Mouse (Mus musculus): ENCODE data around the gene 1700029J07Rik. TPM values are rescaled to one million over a fixed set of nuclear protein-coding genes. Genes with fewer than 3 reads are reported as not detected.

1700029J07Rik gene
- total and polyA plus RNA-seq, 2 experiments from 2014 or later = 2.8 to 4.2 TPM

- DNase-seq (no peak), ATAC-seq (no peak)
- no peaks in the 10 kb centered on the region for H3K4me1 ChIP-seq (ENCODE audit: insufficient read depth)
- no peaks in the 10 kb centered on the region for H3K9me3 ChIP-seq (ENCODE audit: low read length)
- H3K9ac ChIP-seq = no peak overlapping the region
- TF ChIP-seq CTCF (IDR thresholded peaks at IDR 0.05; ENCODE audit: low read depth) = no peak
- H3K27me3 ChIP-seq (ENCODE audit: insufficient read depth, low read length) = no peaks in the 10 kb centered on the region
- H3K27ac ChIP-seq (ENCODE audit: low read depth, low read length) = no peak overlapping the region
- WGBS = 18% methylated on average over 2 of the region's 2 CpGs
- no peak overlapping the region for H3K4me3 ChIP-seq (ENCODE audit: low read depth, low read length)
- H3K36me3 ChIP-seq (ENCODE audit: insufficient read depth) = no peaks in the 10 kb centered on the region
- H3K4me2 ChIP-seq (ENCODE audit: low read depth) = no peak overlapping the region
These were observed 24.4 kb downstream of the 1700029J07Rik start for GRCm38 (mm10) chr8:45950622-45951021.

GRCm38 (mm10) chr8:45946283-45946682, 28.8 kb downstream of the 1700029J07Rik start:
- H3K4me3 ChIP-seq (ENCODE audit: low read depth, low read length) = no peak overlapping the region
- H3K36me3 ChIP-seq (ENCODE audit: insufficient read depth) = no peaks in the 10 kb centered on the region
- H3K4me2 ChIP-seq (ENCODE audit: low read depth) = no peak overlapping the region
- H3K9me3 ChIP-seq (ENCODE audit: low read length) = no peaks in the 10 kb centered on the region
- ATAC-seq (no peak), DNase-seq (no peak)
- no peak overlapping the region for H3K9ac ChIP-seq
- H3K27me3 ChIP-seq (ENCODE audit: insufficient read depth, low read length) = no peaks in the 10 kb centered on the region
- 92% methylated on average over 4 of the region's 4 CpGs for WGBS
- no peak for TF ChIP-seq CTCF (IDR thresholded peaks at IDR 0.05; ENCODE audit: low read depth)
- H3K27ac ChIP-seq (ENCODE audit: low read depth, low read length) = no peak overlapping the region
- no peaks in the 10 kb centered on the region for H3K4me1 ChIP-seq (ENCODE audit: insufficient read depth)

GRCm38 (mm10) chr8:45936986-45937385, 38.1 kb downstream of the 1700029J07Rik start:
- H3K4me2 ChIP-seq (ENCODE audit: low read depth) = no peak overlapping the region
- no peak for TF ChIP-seq CTCF (IDR thresholded peaks at IDR 0.05; ENCODE audit: low read depth)
- ATAC-seq (no peak), DNase-seq (no peak)
- no peaks in the 10 kb centered on the region for H3K4me1 ChIP-seq (ENCODE audit: insufficient read depth)
- H3K9me3 ChIP-seq (ENCODE audit: low read length) = no peaks in the 10 kb centered on the region
- no peaks in the 10 kb centered on the region for H3K36me3 ChIP-seq (ENCODE audit: insufficient read depth)
- no peaks in the 10 kb centered on the region for H3K27me3 ChIP-seq (ENCODE audit: insufficient read depth, low read length)
- H3K4me3 ChIP-seq (ENCODE audit: low read depth, low read length) = no peak overlapping the region
- WGBS = 88% methylated on average over 9 of the region's 9 CpGs
- H3K27ac ChIP-seq (ENCODE audit: low read depth, low read length) = no peak overlapping the region
- H3K9ac ChIP-seq = no peak overlapping the region

GRCm38 (mm10) chr8:45934582-45935014, 40.5 kb downstream of the 1700029J07Rik start, which contains the start of gene Ccdc110:
Ccdc110 (plus strand) TSS chr8:45934619.
- Histone ChIP-seq H3K27ac (ENCODE audit: low read depth, low read length) (no peak within 1 kb of the TSS), H3K27me3 (ENCODE audit: insufficient read depth, low read length) (no peaks in the 10 kb centered on the region), H3K9ac (peak within 1 kb of the TSS; percentile 42; the same call in 1 of the 2 replicates), H3K4me3 (ENCODE audit: low read depth, low read length) (peak within 1 kb of the TSS; percentile 33), H3K36me3 (ENCODE audit: insufficient read depth) (no peaks in the 10 kb centered on the region), H3K4me1 (ENCODE audit: insufficient read depth) (no peaks in the 10 kb centered on the region), H3K4me2 (ENCODE audit: low read depth) (peak within 1 kb of the TSS; percentile 48), H3K9me3 (ENCODE audit: low read length) (no peaks in the 10 kb centered on the region)
- under 1% methylated on average over 23 of the region's 23 CpGs for WGBS
- peak; percentile 97 for DNase-seq
- ATAC-seq = peak; percentile 95
- TF ChIP-seq CTCF (IDR thresholded peaks at IDR 0.05; ENCODE audit: low read depth) = peak; percentile 100

GRCm38 (mm10) chr8:45922116-45922515, 52.9 kb downstream of the 1700029J07Rik start:
- no peaks in the 10 kb centered on the region for H3K27me3 ChIP-seq (ENCODE audit: insufficient read depth, low read length)

GRCm38 (mm10) chr8:45920392-45920791, 54.7 kb downstream of the 1700029J07Rik start:
- Histone ChIP-seq H3K27me3 (ENCODE audit: insufficient read depth, low read length) (no peaks in the 10 kb centered on the region), H3K36me3 (ENCODE audit: insufficient read depth) (no peaks in the 10 kb centered on the region), H3K9me3 (ENCODE audit: low read length) (no peaks in the 10 kb centered on the region), H3K4me1 (ENCODE audit: insufficient read depth) (no peaks in the 10 kb centered on the region), H3K9ac (no peak overlapping the region), H3K4me2 (ENCODE audit: low read depth) (no peak overlapping the region), H3K4me3 (ENCODE audit: low read depth, low read length) (no peak overlapping the region), H3K27ac (ENCODE audit: low read depth, low read length) (no peak overlapping the region)
- ATAC-seq (no peak), DNase-seq (no peak)
- TF ChIP-seq CTCF (IDR thresholded peaks at IDR 0.05; ENCODE audit: low read depth) = no peak
- WGBS = 95% methylated on average over 7 of the region's 7 CpGs

More at GRCm38 (mm10) chr8:45922116-45922515, 52.9 kb downstream of the 1700029J07Rik start:
- Histone ChIP-seq H3K9ac (no peak overlapping the region), H3K36me3 (ENCODE audit: insufficient read depth) (no peaks in the 10 kb centered on the region), H3K4me3 (ENCODE audit: low read depth, low read length) (no peak overlapping the region), H3K9me3 (ENCODE audit: low read length) (no peaks in the 10 kb centered on the region), H3K4me2 (ENCODE audit: low read depth) (no peak overlapping the region), H3K4me1 (ENCODE audit: insufficient read depth) (no peaks in the 10 kb centered on the region), H3K27ac (ENCODE audit: low read depth, low read length) (no peak overlapping the region)
- ATAC-seq (no peak), DNase-seq (no peak)
- 97% methylated on average over 7 of the region's 7 CpGs for whole genome bisulfite sequencing
- no peak for TF ChIP-seq CTCF (IDR thresholded peaks at IDR 0.05; ENCODE audit: low read depth)

- H3K36me3 ChIP-seq (ENCODE audit: insufficient read depth) = no peaks in the 10 kb centered on the region
- no peaks in the 10 kb centered on the region for H3K27me3 ChIP-seq (ENCODE audit: insufficient read depth, low read length)
- no peak overlapping the region for H3K27ac ChIP-seq (ENCODE audit: low read depth, low read length)
- no peak overlapping the region for H3K4me2 ChIP-seq (ENCODE audit: low read depth)
- no peaks in the 10 kb centered on the region for H3K4me1 ChIP-seq (ENCODE audit: insufficient read depth)
- ATAC-seq (no peak), DNase-seq (no peak)
- 87% methylated on average over 15 of the region's 15 CpGs for WGBS
- TF ChIP-seq CTCF (IDR thresholded peaks at IDR 0.05; ENCODE audit: low read depth) = no peak
- no peak overlapping the region for H3K4me3 ChIP-seq (ENCODE audit: low read depth, low read length)
- H3K9me3 ChIP-seq (ENCODE audit: low read length) = no peaks in the 10 kb centered on the region
- H3K9ac ChIP-seq = no peak overlapping the region
These were observed 56.2 kb downstream of the 1700029J07Rik start for GRCm38 (mm10) chr8:45918891-45919290.
